Mouse (Mus musculus) liver, postnatal 0 days (tissue): ENCODE results near the gene Hnrnpul2.

Source experiments
- CTCF ChIP-seq: sonication (generic); IDR thresholded peaks from 2 replicates; pipeline ENCODE4 v1.5.1; 2016; ENCODE audit warnings: antibody characterized with exemption, low read depth
- EP300 ChIP-seq: IDR thresholded peaks from 2 replicates; pipeline ENCODE4 v1.6.1; 2016; ENCODE audit warnings: antibody characterized with exemption, low read depth, mild to moderate bottlenecking

GRCm38 (mm10) chr19:8822696-8823095 lies 2.9 kb downstream of the Hnrnpul2 start:
- TF ChIP-seq CTCF = no peak
- no peak for TF ChIP-seq EP300
